Mouse (Mus musculus): ENCODE results near the gene Msgn1. TPM values are rescaled to one million over a fixed set of nuclear protein-coding genes. Genes with fewer than 3 reads are reported as not detected.

The Msgn1 gene
- total and polyA plus RNA-seq, 2 experiments from 2014 or later: not detected

DNA sequence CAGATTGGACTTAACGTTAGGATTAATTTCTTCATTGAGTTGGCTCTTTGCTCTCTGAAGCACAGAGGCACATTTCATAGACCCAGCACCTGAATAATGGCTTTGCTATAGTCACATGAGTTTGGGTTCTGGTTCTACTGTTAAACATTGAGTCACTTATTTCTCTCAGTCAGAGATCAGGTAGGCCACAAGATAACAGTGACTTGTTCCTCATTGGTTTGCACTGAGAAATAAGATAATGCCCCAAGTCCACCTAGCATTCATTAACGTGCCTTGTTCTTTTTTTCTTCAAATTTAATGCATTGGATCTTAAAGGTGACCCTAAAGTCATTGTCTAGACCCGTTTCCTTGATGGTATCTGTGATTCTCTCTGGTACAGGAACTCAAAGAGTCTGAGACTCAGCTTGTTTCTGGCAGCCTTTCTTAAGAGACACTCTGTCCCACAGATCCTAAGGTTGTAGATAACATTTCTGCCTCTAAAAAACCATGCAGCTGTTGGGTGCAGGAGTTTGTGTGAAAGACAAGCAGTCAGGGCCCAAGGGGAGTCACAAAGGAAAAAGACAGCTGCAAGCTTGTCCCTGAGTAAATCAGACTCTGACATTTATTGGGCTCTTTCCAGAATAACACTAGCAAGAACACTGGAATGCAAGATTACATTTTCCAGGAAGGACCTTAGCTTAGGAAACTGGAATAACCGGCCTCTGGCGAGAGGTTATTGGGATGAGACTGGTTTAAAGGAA is 17.9 kb upstream of the Msgn1 start:
- H3K27me3 ChIP-seq (ENCODE audit: control insufficient read depth, insufficient read depth, low read length): no peaks in the 10 kb centered on the region
- no peak for TF ChIP-seq EP300 (IDR thresholded peaks at IDR 0.05; ENCODE audit: low read depth)
- no peak for TF ChIP-seq CTCF (IDR thresholded peaks at IDR 0.05; ENCODE audit: low read depth)
- no peak overlapping the region for H3K4me2 ChIP-seq (ENCODE audit: low read depth, low read length)
- H3K36me3 ChIP-seq (replicated peaks; ENCODE audit: control insufficient read depth, insufficient read depth, low read length): no peaks in the 10 kb centered on the region
- peaks cover 28% of the 10 kb centered on the region; the same call in 1 of the 2 replicates for H3K4me1 ChIP-seq (ENCODE audit: control insufficient read depth, insufficient read depth)
- H3K9ac ChIP-seq (replicated peaks; ENCODE audit: low read depth, low read length): no peak overlapping the region
- WGBS: 37% methylated on average over 5 of the region's 5 CpGs
- H3K27ac ChIP-seq (ENCODE audit: low read depth): peak overlapping the region; percentile 41; the same call in 1 of the 2 replicates
- H3K4me3 ChIP-seq (ENCODE audit: low read depth, low read length): no peak overlapping the region
- H3K9me3 ChIP-seq (replicated peaks; ENCODE audit: control insufficient read depth, low read length): no peaks in the 10 kb centered on the region
- DNase-seq (ENCODE audit: low spot score) (peak; percentile 57), ATAC-seq (ENCODE audit: insufficient read depth, low read depth) (peak; percentile 31; the same call in 1 of the 2 replicates)

- peaks cover 28% of the 10 kb centered on the region; the same call in 1 of the 2 replicates for H3K4me1 ChIP-seq (ENCODE audit: control insufficient read depth, insufficient read depth)
- 82% methylated on average over 1 of the region's 1 CpGs for WGBS
- H3K27ac ChIP-seq (ENCODE audit: low read depth): no peak overlapping the region
- H3K4me2 ChIP-seq (ENCODE audit: low read depth, low read length): no peak overlapping the region
- ATAC-seq (ENCODE audit: insufficient read depth, low read depth): no peak
- TF ChIP-seq EP300 (IDR thresholded peaks at IDR 0.05; ENCODE audit: low read depth): no peak
- no peak for TF ChIP-seq CTCF (IDR thresholded peaks at IDR 0.05; ENCODE audit: low read depth)
- DNase-seq (ENCODE audit: low spot score): no peak
- no peaks in the 10 kb centered on the region for H3K9me3 ChIP-seq (replicated peaks; ENCODE audit: control insufficient read depth, low read length)
- H3K36me3 ChIP-seq (replicated peaks; ENCODE audit: control insufficient read depth, insufficient read depth, low read length): no peaks in the 10 kb centered on the region
- H3K27me3 ChIP-seq (ENCODE audit: control insufficient read depth, insufficient read depth, low read length): no peaks in the 10 kb centered on the region
- H3K4me3 ChIP-seq (ENCODE audit: low read depth, low read length): no peak overlapping the region
- H3K9ac ChIP-seq (replicated peaks; ENCODE audit: low read depth, low read length): no peak overlapping the region
Measured at GRCm38 (mm10) chr12:11226123-11226522, 17.4 kb upstream of the Msgn1 start.

DNA sequence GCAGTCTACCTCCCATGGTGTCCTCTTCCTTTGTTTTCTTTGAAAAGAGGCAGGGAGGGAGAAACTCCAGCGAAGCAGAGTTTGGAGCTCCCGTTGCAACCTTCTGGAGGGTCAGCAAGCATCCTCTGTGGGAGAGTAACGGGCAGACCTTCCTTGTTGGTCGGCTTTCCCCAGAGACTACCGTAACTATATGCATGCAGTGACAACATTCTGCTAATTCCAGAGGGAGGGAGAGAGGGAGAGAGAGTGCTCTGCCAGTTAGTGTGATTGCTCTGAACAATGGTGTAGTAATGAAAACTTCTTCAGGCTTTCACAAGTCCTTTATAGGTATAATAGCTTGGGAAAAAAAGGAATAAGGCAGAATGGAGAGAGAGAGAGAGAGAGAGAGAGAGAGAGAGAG is 15.9 kb upstream of the Msgn1 start:
- TF ChIP-seq EP300 (IDR thresholded peaks at IDR 0.05; ENCODE audit: low read depth) (no peak), CTCF (IDR thresholded peaks at IDR 0.05; ENCODE audit: low read depth) (no peak)
- Histone ChIP-seq H3K27me3 (ENCODE audit: control insufficient read depth, insufficient read depth, low read length) (no peaks in the 10 kb centered on the region), H3K36me3 (replicated peaks; ENCODE audit: control insufficient read depth, insufficient read depth, low read length) (no peaks in the 10 kb centered on the region), H3K27ac (ENCODE audit: low read depth) (no peak overlapping the region), H3K4me1 (ENCODE audit: control insufficient read depth, insufficient read depth) (peaks cover 28% of the 10 kb centered on the region; the same call in 1 of the 2 replicates), H3K4me2 (ENCODE audit: low read depth, low read length) (peak overlapping the region; percentile 34), H3K4me3 (ENCODE audit: low read depth, low read length) (peak overlapping the region; percentile 4; the same call in 1 of the 2 replicates), H3K9ac (replicated peaks; ENCODE audit: low read depth, low read length) (no peak overlapping the region), H3K9me3 (replicated peaks; ENCODE audit: control insufficient read depth, low read length) (no peaks in the 10 kb centered on the region)
- DNase-seq (ENCODE audit: low spot score) (peak; percentile 63), ATAC-seq (ENCODE audit: insufficient read depth, low read depth) (0 out of 2 replicates have a peak, but pooled peaks have one; percentile 47)
- WGBS: 5% methylated on average over 5 of the region's 5 CpGs

DNA sequence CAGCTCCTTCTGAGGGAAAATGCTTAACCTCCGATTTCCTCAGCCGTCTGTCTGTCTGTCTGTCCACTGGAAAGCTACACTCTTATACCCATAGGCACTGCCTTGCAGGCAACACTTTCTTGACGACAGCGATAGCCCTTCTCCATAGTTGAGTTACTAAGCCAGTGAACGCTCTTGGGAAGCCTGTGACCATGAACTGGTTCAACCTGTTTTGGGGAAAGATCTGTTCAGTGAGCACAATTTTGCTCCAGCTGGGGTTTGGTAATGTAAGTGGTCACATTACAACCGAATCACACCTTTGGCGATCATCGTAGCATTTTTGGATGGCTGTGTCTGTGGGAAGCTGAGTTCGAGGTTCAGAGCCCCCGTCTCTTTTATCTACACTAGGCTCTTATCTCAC is 14.3 kb upstream of the Msgn1 start:
- 61% methylated on average over 10 of the region's 10 CpGs for WGBS
- Histone ChIP-seq H3K9ac (replicated peaks; ENCODE audit: low read depth, low read length) (no peak overlapping the region), H3K36me3 (replicated peaks; ENCODE audit: control insufficient read depth, insufficient read depth, low read length) (no peaks in the 10 kb centered on the region), H3K27ac (ENCODE audit: low read depth) (no peak overlapping the region), H3K4me1 (ENCODE audit: control insufficient read depth, insufficient read depth) (peaks cover 28% of the 10 kb centered on the region; the same call in 1 of the 2 replicates), H3K4me2 (ENCODE audit: low read depth, low read length) (no peak overlapping the region), H3K27me3 (ENCODE audit: control insufficient read depth, insufficient read depth, low read length) (no peaks in the 10 kb centered on the region), H3K4me3 (ENCODE audit: low read depth, low read length) (no peak overlapping the region), H3K9me3 (replicated peaks; ENCODE audit: control insufficient read depth, low read length) (no peaks in the 10 kb centered on the region)
- TF ChIP-seq EP300 (IDR thresholded peaks at IDR 0.05; ENCODE audit: low read depth) (no peak), CTCF (IDR thresholded peaks at IDR 0.05; ENCODE audit: low read depth) (no peak)
- ATAC-seq (ENCODE audit: insufficient read depth, low read depth) (no peak), DNase-seq (ENCODE audit: low spot score) (no peak)

DNA sequence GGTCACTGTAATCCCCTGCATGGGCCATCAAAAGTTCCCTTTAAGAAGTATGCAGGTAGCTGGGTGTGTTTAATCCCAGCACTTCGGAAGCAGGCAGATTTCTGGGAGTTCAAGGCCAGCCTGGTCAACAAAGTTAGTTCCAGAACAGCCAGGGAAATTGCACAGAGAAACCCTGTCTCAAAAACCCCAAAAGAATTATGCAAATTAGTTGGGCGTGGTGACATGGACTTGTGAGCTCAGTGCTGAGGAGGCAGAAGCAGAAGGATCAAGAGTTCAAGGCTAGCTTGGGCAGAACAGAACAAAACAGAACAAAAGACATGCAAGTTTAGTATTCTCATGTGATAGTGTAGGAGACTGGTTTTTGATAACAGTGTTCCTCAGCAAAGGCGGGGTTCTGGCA is 13.8 kb upstream of the Msgn1 start:
- TF ChIP-seq CTCF (IDR thresholded peaks at IDR 0.05; ENCODE audit: low read depth) (no peak), EP300 (IDR thresholded peaks at IDR 0.05; ENCODE audit: low read depth) (no peak)
- H3K27me3 ChIP-seq (ENCODE audit: control insufficient read depth, insufficient read depth, low read length): no peaks in the 10 kb centered on the region
- H3K36me3 ChIP-seq (replicated peaks; ENCODE audit: control insufficient read depth, insufficient read depth, low read length): no peaks in the 10 kb centered on the region
- no peak overlapping the region for H3K4me3 ChIP-seq (ENCODE audit: low read depth, low read length)
- H3K27ac ChIP-seq (ENCODE audit: low read depth): 0 out of 2 replicates have a peak overlapping the region, but pooled peaks have one; percentile 76
- peaks cover 28% of the 10 kb centered on the region; the same call in 1 of the 2 replicates for H3K4me1 ChIP-seq (ENCODE audit: control insufficient read depth, insufficient read depth)
- WGBS: 71% methylated on average over 3 of the region's 3 CpGs
- no peak overlapping the region for H3K9ac ChIP-seq (replicated peaks; ENCODE audit: low read depth, low read length)
- ATAC-seq (ENCODE audit: insufficient read depth, low read depth) (no peak), DNase-seq (ENCODE audit: low spot score) (peak; percentile 4)
- H3K4me2 ChIP-seq (ENCODE audit: low read depth, low read length): no peak overlapping the region
- H3K9me3 ChIP-seq (replicated peaks; ENCODE audit: control insufficient read depth, low read length): no peaks in the 10 kb centered on the region
